Comparison of ENCODE assay signal across 19 mouse cellular contexts in genomic region chr6:72768097-72768496, GRCm38 (mm10). TPM values are rescaled to one million over a fixed set of nuclear protein-coding genes. Genes with fewer than 3 reads are reported as not detected.
DNase-seq lines count a peak whose midpoint lies in the region; ATAC-seq and TF ChIP-seq lines count a peak whose summit lies in the region.
"Had no signal": no experiment of that assay in that cellular context is flagged by ENCODE, and none has a peak within 500 bp of the region (broad histone marks: within the 10 kb centered on the region; RNA-seq: fewer than 3 reads in every experiment).

No protein-coding gene starts in this region.

- no peaks in the 10 kb centered on the region for H3K27me3 ChIP-seq in lung, embryonic 14.5 days (ENCODE audit: insufficient read depth, low read length)
- no peaks in the 10 kb centered on the region for H3K27me3 ChIP-seq in embryonic facial prominence, embryonic 14.5 days (replicated peaks; ENCODE audit: control insufficient read depth, insufficient read depth, low read length)
- H3K27me3 ChIP-seq in limb, embryonic 15.5 days: no peaks in the 10 kb centered on the region
- H3K27me3 ChIP-seq: heart, embryonic 15.5 days; hindbrain, embryonic 13.5 days had no signal

- H3K4me1 ChIP-seq in lung, embryonic 14.5 days (ENCODE audit: insufficient read depth): peaks cover 15% of the 10 kb centered on the region
- H3K4me1 ChIP-seq in embryonic facial prominence, embryonic 14.5 days (ENCODE audit: control insufficient read depth, insufficient read depth, low read length): peaks cover 52% of the 10 kb centered on the region
- peaks cover 61% of the 10 kb centered on the region for H3K4me1 ChIP-seq in limb, embryonic 15.5 days

- H3K4me2 ChIP-seq in lung, embryonic 14.5 days: no peak overlapping the region
- H3K4me2 ChIP-seq in embryonic facial prominence, embryonic 14.5 days (ENCODE audit: low read depth, low read length): no peak overlapping the region
- H3K4me2 ChIP-seq in limb, embryonic 15.5 days: no peak overlapping the region
- H3K4me2 ChIP-seq: heart, embryonic 11.5 days; heart, embryonic 15.5 days; hindbrain, embryonic 13.5 days had no signal

- peaks cover 8% of the 10 kb centered on the region; the same call in 1 of the 2 replicates for H3K36me3 ChIP-seq in lung, embryonic 14.5 days (ENCODE audit: insufficient read depth)
- peaks cover 35% of the 10 kb centered on the region for H3K36me3 ChIP-seq in embryonic facial prominence, embryonic 14.5 days (ENCODE audit: control insufficient read depth, insufficient read depth, low read length)
- H3K36me3 ChIP-seq in limb, embryonic 15.5 days: peaks cover 14% of the 10 kb centered on the region
- H3K36me3 ChIP-seq: heart, embryonic 15.5 days; hindbrain, embryonic 13.5 days had no signal

- no peaks in the 10 kb centered on the region for H3K9me3 ChIP-seq in lung, embryonic 14.5 days (ENCODE audit: low read depth, low read length)
- no peaks in the 10 kb centered on the region for H3K9me3 ChIP-seq in embryonic facial prominence, embryonic 14.5 days (ENCODE audit: control insufficient read depth, low read length)
- H3K9me3 ChIP-seq in limb, embryonic 15.5 days: no peaks in the 10 kb centered on the region
- H3K9me3 ChIP-seq: heart, embryonic 15.5 days; hindbrain, embryonic 13.5 days had no signal

- H3K9ac ChIP-seq in lung, embryonic 14.5 days: no peak overlapping the region
- H3K9ac ChIP-seq in embryonic facial prominence, embryonic 14.5 days (ENCODE audit: low read depth, low read length): no peak overlapping the region
- no peak overlapping the region for H3K9ac ChIP-seq in limb, embryonic 15.5 days
- H3K9ac ChIP-seq: heart, embryonic 15.5 days; hindbrain, embryonic 13.5 days had no signal

- H3K27ac ChIP-seq in lung, embryonic 14.5 days (ENCODE audit: low read depth): peak overlapping the region; percentile 68; the same call in 1 of the 2 replicates
- peak overlapping the region; percentile 86 for H3K27ac ChIP-seq in embryonic facial prominence, embryonic 14.5 days (replicated peaks; ENCODE audit: low read depth, low read length)
- H3K27ac ChIP-seq in limb, embryonic 15.5 days: peak overlapping the region; percentile 87

- TF ChIP-seq CTCF in lung, embryonic 14.5 days (IDR thresholded peaks at IDR 0.05; ENCODE audit: low read depth): no peak

- H3K4me3 ChIP-seq in lung, embryonic 14.5 days (ENCODE audit: low read depth, low read length): no peak overlapping the region
- H3K4me3 ChIP-seq in embryonic facial prominence, embryonic 14.5 days (ENCODE audit: low read depth, low read length): no peak overlapping the region
- H3K4me3 ChIP-seq in limb, embryonic 15.5 days: no peak overlapping the region
- H3K4me3 ChIP-seq: heart, embryonic 15.5 days; hindbrain, embryonic 13.5 days had no signal

- DNase-seq in lung, embryonic 14.5 days: no peak
- no peak for DNase-seq in lung, postnatal 36 days
- DNase-seq in ZHBTc4 (ENCODE audit: low read depth, low spot score): peak; percentile 79
- DNase-seq in embryonic facial prominence, embryonic 14.5 days (ENCODE audit: low spot score): no peak
- DNase-seq in B cell, adult 2 months: no peak
- DNase-seq in adrenal gland, adult 2 months: no peak
- DNase-seq: adrenal gland, postnatal 14 days; cerebellum, adult 18-20 months; cerebellum, adult 9-11 months; cerebellum, postnatal 36 days; gastrocnemius, postnatal 10 days; heart, adult 18-20 months; heart, postnatal 14 days had no signal

- ATAC-seq in lung, embryonic 14.5 days (ENCODE audit: insufficient read depth): no peak
- ATAC-seq in embryonic facial prominence, embryonic 14.5 days (ENCODE audit: low read depth): no peak
- no peak for ATAC-seq in limb, embryonic 15.5 days (ENCODE audit: insufficient number of reproducible peaks, low FRiP score, low TSS enrichment, low read depth)
- no peak for ATAC-seq in cerebellum, adult (ENCODE audit: insufficient number of reproducible peaks, low FRiP score, low TSS enrichment)
- ATAC-seq: CD4-positive, CD25-positive, alpha-beta regulatory T cell, adult 4 months had no signal

- 94% methylated on average over 9 of the region's 9 CpGs for WGBS in lung, embryonic 14.5 days
- 92% methylated on average over 9 of the region's 9 CpGs for WGBS in embryonic facial prominence, embryonic 14.5 days
- WGBS in limb, embryonic 15.5 days: 93% methylated on average over 9 of the region's 9 CpGs

RNA-seq across cellular contexts. Expression of gene Tcf7l1, which starts 21.0 kb away (rescaled TPM):
- 38.3 and 41.1 TPM in 2 replicates for polyA plus RNA-seq in lung, embryonic 14.5 days (2014; fragmentation: Nextera tagmentation; extraction: Ambion mirVana)
- polyA plus RNA-seq in embryonic facial prominence, embryonic 14.5 days (2014; fragmentation: Nextera tagmentation; extraction: Ambion mirVana): 42.3 and 46.3 TPM in 2 replicates
- polyA plus RNA-seq in limb, embryonic 15.5 days (2015; fragmentation: Nextera tagmentation; extraction: Ambion mirVana): 34.8 and 39.0 TPM in 2 replicates
- total RNA-seq in adrenal gland, adult 2 months (2021): 10 to 100 TPM; 11.0 to 14.7 TPM
- 23.2 and 24.4 TPM in 2 replicates for polyA plus RNA-seq in adrenal gland, adult 2 months (2012; rRNA removed)
